Mouse (Mus musculus) layer of hippocampus, adult 11-12 months (tissue): ENCODE measurements around the gene Oog4.
"Not testable (repeated sequence)": the region's sequence is repeated elsewhere in the genome, so short reads cannot be mapped to it uniquely, and the experiment has no call there.

Experiments
- DNase-seq: peaks from one replicate; pipeline ENCODE4 v3.0.0; 2022; ENCODE audit warnings: low spot score

Gene Oog4

GRCm38 (mm10) chr4:143450224-143450623, at the start of gene Oog4:
TSS of gene Oog4 (minus strand) at chr4:143450324.
- DNase-seq, result no peak

DNA sequence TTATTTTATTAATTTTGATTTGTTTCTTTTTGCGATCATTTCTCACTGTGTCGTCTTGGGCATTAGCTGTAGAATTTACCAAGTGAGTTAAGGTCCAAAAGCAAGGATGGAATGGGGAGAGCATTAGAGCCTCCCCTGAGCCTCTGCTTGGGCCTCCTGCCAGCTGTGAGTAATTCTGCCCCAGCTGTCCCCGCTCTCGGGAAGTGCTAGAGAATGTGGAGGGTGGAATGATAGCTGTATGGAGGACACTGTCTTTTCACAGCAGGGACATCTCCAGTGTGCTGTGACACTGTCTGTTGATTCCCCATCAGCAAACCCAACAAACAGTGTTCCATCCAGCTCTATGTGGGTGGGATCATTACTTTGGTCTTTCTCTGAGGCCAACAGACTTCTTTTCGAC, 23.4 kb downstream of the Oog4 start:
- not testable (repeated sequence) for DNase-seq

GRCm38 (mm10) chr4:143414121-143414520, 36.0 kb downstream of the Oog4 start:
- DNase-seq, result no peak

DNA sequence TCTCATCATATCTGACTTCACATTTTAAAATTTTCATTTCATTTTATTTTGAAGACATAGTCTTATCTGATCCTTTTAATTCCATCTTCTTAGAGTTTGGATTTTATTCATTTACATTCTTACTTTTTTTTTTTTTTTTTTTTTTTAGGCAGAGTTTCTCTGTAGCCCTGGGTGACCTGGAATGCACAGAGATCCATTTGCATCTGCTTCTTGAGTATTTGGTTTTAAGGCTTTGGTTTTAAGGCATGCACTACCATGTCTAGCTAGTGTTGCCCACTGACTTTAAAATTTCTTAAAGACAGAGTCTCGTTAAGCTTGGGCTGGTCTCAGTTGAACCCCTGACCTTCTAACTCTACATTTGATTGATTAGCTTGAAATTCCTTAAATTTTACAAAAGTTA, 36.5 kb downstream of the Oog4 start:
- DNase-seq, result no peak

- DNase-seq, result peak; percentile 92
These were observed 37.7 kb downstream of the Oog4 start, which contains the start of gene Pramef8 for GRCm38 (mm10) chr4:143412219-143413092. TSS of gene Pramef8 (plus strand) at chr4:143412426.

DNA sequence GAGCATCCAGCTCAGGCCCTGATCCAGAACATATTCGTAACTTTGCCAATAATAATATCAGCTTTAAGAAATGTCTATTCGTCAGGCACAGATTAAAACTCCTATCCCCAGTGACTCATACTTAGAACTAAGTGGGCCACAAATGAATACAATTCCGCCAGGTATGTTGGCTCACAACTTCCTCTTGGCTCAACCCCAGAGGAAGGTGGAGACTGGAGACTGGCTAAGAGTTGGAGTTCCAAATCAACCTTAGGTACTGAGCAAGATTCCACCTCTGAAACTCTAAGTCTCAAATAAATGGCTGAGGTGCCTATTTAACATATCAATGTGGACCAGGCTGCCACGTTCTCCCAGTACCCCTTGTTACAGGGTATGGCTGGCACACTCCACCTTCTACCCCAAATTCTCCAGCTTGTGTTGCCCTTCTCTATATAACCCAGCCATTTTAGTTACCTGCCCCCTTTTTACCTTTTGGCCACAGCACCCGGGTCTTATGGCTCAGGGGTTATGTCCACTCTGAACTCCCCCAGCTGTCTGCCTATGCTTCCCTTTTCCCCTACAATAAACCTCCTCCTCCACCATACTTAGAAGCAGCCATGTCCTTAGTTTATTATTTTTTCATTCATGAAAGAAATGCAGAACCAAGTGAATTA, 38.4 kb downstream of the Oog4 start:
- peak; percentile 6 for DNase-seq

- no peak for DNase-seq
These were observed 55.9 kb downstream of the Oog4 start, which contains the start of gene Pramel1 for GRCm38 (mm10) chr4:143394181-143394580. TSS of gene Pramel1 (plus strand) at chr4:143394428.

- DNase-seq, result peak; percentile 12
These were observed 61.0 kb downstream of the Oog4 start for GRCm38 (mm10) chr4:143388955-143389702.
